Mouse (Mus musculus) cerebellum, postnatal 4 days (tissue): ENCODE measurements around the gene Yrdc.

Source experiments
- DNase-seq, 2 experiments: peaks; one replicate each; pipeline ENCODE4 v3.0.0; 2022; ENCODE audit warnings: low spot score in 2 of 2, mixed read lengths in 1 of 2

Yrdc gene

GRCm38 (mm10) chr4:124850261-124850913, at the start of gene Yrdc:
Gene Yrdc (plus strand): TSS chr4:124850679.
- peak; percentile 85 to 96 for DNase-seq

- DNase-seq: peak; percentile 83 to 93
Measured at GRCm38 (mm10) chr4:124801552-124802308, 48.7 kb upstream of the Yrdc start, which contains the start of gene Mtf1. Gene Mtf1 (plus strand): TSS chr4:124802104.

GRCm38 (mm10) chr4:124802309-124803260, 47.9 kb upstream of the Yrdc start:
- peak; percentile 84 to 92 for DNase-seq

- DNase-seq: no peak
Measured at GRCm38 (mm10) chr4:124803406-124803805, 47.1 kb upstream of the Yrdc start.

- no peak for DNase-seq
Measured at GRCm38 (mm10) chr4:124808511-124808910, 42.0 kb upstream of the Yrdc start.

- no peak for DNase-seq
Measured at GRCm38 (mm10) chr4:124809136-124809883, 41.2 kb upstream of the Yrdc start.

DNA sequence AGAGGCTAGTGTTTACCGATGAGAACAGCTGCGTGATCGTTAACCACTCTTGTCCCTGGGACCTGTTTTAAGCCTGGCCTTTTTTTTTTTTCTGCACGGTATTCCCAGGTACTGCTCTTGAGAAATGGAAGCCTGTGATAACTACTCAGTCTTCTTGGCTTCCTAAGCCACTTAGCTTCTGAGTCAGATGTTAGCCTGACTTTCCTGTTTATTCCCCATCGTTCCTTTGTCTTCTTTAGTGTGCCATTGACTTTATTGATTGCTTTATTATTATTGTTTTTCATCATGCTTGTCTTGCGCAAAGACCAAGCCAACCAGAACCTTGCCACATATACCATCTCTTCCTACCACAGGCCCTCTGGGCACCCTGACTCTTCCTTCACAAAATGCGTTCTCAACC, 40.4 kb upstream of the Yrdc start:
- no peak for DNase-seq

DNA sequence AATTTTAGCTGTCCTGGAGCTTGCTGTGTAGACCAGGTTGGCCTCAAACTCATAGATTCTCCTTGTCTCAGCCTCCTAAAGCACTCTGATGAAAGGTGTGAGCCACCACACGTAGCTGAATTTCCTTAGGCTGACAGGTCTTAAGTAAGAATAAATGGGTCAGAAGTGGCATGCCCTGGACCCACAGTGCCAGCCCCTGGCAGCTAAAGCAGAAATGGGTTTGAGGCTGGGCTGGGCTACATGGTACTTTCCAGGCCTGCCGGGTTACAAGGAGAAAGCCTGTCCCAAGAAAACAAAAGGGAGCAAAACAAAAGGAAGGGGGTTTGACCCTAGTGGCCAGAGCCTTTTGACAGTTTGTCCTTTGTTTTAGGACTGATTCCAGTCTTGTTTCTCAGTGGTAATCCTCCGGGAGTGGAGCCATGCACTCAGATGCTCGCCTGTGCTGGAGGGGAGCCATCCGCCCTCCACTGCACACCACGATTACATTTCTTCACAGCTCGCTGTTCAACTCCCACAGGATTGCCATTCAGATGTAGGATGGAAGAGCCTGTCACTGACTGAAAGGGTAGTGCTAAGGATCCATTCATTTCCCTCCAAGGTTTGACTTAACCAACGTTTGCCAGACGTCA, 39.0 kb upstream of the Yrdc start:
- peak in 1 of 2 experiments; percentile 10 for DNase-seq

DNA sequence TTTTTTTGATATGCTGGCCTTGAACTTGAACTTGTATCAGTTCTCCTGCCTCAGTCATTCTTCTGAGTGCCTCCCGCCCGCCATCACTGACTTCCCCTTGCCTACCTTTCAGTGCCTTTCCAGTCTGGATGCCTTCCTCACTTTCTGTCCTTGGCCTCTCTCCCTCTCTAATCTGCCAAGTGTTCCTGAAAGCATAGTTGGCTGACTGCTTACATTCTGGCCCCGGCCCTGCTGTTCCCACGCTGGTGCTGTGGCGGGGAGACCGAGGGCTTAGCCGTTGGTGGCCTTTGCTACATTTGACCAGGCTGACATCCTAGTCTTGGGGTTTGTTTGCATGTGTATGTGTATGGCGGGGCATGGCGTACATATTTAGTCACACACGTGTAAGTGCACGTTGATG, 34.6 kb upstream of the Yrdc start:
- DNase-seq: no peak

GRCm38 (mm10) chr4:124817803-124818202, 32.7 kb upstream of the Yrdc start:
- DNase-seq: no peak

DNA sequence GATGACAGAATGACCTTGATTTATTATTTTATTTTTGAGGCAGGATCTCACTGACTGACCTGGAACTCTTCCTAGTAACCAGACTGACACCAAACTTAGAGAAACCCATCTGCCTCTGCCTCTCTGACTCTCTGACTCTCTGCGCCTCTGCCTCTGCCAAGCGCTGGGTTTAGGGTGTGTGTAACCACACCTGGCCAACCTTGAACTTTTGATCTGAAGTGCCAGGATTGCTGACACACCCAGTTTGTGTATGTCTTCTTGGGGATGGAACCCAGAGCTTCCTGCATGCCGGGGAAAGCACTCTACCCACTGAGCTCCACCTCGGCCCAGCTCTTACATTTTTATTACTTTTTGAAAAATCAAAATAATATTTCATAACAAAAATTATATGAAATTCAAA, 31.6 kb upstream of the Yrdc start:
- no peak for DNase-seq

- no peak for DNase-seq
Measured at GRCm38 (mm10) chr4:124824967-124825366, 25.5 kb upstream of the Yrdc start.

- no peak for DNase-seq
Measured at GRCm38 (mm10) chr4:124825371-124825965, 25.0 kb upstream of the Yrdc start.

DNA sequence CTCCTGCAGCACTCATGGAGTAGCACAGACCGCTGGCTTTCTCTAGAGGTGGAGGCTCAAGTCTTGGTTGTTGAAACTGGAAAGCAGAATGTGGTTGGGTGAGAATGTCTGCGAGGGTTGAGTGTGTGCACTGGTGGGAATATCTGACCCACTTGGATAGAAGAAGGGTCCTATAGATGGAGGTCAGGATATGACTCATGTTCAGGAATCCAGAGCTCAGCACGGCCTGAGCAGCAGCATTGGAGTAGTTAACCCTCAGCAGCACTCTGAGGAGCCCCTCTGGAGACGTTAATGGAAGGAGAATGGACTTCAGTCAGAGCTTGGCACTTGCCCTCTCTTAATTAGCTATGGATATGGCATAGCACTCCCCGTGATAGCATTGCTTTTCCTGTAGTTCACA, 20.8 kb upstream of the Yrdc start:
- DNase-seq: no peak

- DNase-seq: no peak
Measured at GRCm38 (mm10) chr4:124832796-124833195, 17.7 kb upstream of the Yrdc start.

GRCm38 (mm10) chr4:124838035-124838700, 12.3 kb upstream of the Yrdc start:
- peak in 1 of 2 experiments; percentile 59 for DNase-seq

DNA sequence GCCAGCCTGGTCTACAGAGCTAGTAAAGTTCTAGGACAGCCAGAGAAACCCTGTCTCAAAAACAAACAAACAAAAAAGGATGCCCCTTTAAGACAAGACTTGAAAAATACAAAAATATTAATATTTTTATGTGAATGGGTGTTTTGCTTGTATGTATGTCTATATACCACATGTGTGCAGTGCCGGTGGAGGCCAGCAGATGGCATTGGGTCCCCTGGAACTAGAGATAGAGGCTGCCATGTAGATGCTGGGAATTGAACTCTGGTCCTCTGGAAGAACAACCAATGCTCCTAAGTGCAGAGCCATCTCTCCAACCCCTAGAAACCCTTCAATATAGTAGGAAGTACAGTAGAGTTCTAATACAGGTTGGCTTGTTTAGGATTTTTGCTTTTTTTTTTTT, 9.5 kb upstream of the Yrdc start:
- DNase-seq: no peak

DNA sequence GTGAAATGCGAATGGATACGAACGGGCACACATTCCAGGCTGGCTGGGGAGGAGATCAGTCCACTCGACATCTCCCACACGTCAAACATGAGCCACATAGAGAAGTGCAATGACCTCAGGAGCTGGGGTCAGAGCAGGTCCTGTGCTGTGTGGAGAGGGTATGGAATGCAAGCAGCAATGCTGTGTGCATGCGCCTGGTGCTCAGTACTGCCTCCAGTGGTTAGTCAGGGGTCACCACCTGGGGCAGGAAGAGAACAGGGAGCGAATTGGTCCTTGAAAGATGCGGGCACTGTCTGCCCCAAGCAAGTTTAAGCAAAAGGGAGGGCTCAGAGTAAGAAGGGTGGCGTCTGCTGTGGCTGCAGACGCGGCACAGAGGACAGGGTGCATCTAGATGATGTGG, 7.0 kb upstream of the Yrdc start:
- DNase-seq: peak in 1 of 2 experiments; percentile 48

DNA sequence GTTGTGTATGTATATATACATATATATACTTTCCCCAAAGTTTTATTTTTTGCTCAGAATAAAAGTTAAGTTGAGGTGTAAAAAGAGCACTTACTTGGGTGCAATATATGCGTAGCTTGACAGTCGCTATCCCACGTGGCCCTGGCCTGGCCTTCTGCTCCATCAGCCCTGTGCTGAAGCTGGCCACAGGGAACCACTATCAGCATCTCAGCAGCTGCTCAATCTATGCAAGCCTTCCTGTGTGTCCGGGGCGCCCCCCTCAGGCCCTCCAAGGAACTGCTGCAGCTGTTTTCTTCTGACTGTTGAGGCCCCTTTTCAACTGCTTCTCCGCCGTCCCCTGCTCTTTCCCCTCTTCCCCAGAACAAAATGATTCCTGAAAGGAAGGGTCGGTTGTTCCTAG, 2.9 kb upstream of the Yrdc start:
- DNase-seq: peak; percentile 81 to 91
